ENCODE assay signal across 7 mouse cellular contexts in genomic region chr4:154637468-154638319, GRCm38 (mm10). TPM values are rescaled to one million over a fixed set of nuclear protein-coding genes. Genes with fewer than 3 reads are reported as not detected.
DNase-seq lines count a peak whose midpoint lies in the region; ATAC-seq lines count a peak whose summit lies in the region.

No protein-coding gene starts in this region.

- peak overlapping the region; percentile 95 for H3K9ac ChIP-seq in embryonic facial prominence, embryonic 12.5 days
- peak overlapping the region; percentile 14 for H3K9ac ChIP-seq in hindbrain, embryonic 15.5 days
- peak overlapping the region; percentile 78 for H3K9ac ChIP-seq in midbrain, embryonic 12.5 days (replicated peaks)

- no peaks in the 10 kb centered on the region; the same call in 1 of the 2 replicates for H3K4me1 ChIP-seq in brown adipose tissue, adult 24 weeks (ENCODE audit: control insufficient read depth, insufficient read depth, insufficient read length, low read length)
- peaks cover 61% of the 10 kb centered on the region for H3K4me1 ChIP-seq in embryonic facial prominence, embryonic 12.5 days
- peaks cover 32% of the 10 kb centered on the region for H3K4me1 ChIP-seq in hindbrain, embryonic 15.5 days (replicated peaks)
- peaks cover 78% of the 10 kb centered on the region for H3K4me1 ChIP-seq in midbrain, embryonic 12.5 days

- no peak for ATAC-seq in embryonic facial prominence, embryonic 12.5 days (ENCODE audit: insufficient number of reproducible peaks, insufficient read depth, low FRiP score, low TSS enrichment)
- ATAC-seq in hindbrain, embryonic 15.5 days (ENCODE audit: low FRiP score, low read depth), result no peak
- no peak for ATAC-seq in midbrain, embryonic 12.5 days (ENCODE audit: low FRiP score, low read depth)

- DNase-seq in urinary bladder, postnatal 14 days (ENCODE audit: low spot score), result no peak
- DNase-seq in frontal cortex, postnatal 14 days (ENCODE audit: low spot score in 2 of 2), result no peak
- DNase-seq in left cerebral cortex, postnatal 36 days (ENCODE audit: low spot score in 2 of 2), result no peak

- intact Hi-C loops in left cerebral cortex, postnatal 36 days (cut with DNase I), result loop anchor here (5.0 to 10.0 kb wide), 2 partner anchors 135 to 183 kb away; no protein-coding TSS in a partner anchor

- H3K4me3 ChIP-seq in brown adipose tissue, adult 24 weeks (ENCODE audit: insufficient read depth, low read depth, low read length), result peak overlapping the region; percentile 77
- peak overlapping the region; percentile 77 for H3K4me3 ChIP-seq in embryonic facial prominence, embryonic 12.5 days
- peak overlapping the region; percentile 42 for H3K4me3 ChIP-seq in hindbrain, embryonic 15.5 days
- H3K4me3 ChIP-seq in midbrain, embryonic 12.5 days, result peak overlapping the region; percentile 61

- H3K27ac ChIP-seq in brown adipose tissue, adult 24 weeks (replicated peaks; ENCODE audit: low read depth, low read length), result peak overlapping the region; percentile 84
- peak overlapping the region; percentile 97 for H3K27ac ChIP-seq in embryonic facial prominence, embryonic 12.5 days
- H3K27ac ChIP-seq in hindbrain, embryonic 15.5 days (replicated peaks), result peak overlapping the region; percentile 79
- H3K27ac ChIP-seq in midbrain, embryonic 12.5 days (replicated peaks), result no peak overlapping the region

- peak overlapping the region; percentile 85 for H3K4me2 ChIP-seq in embryonic facial prominence, embryonic 12.5 days (replicated peaks)
- peak overlapping the region; percentile 60 for H3K4me2 ChIP-seq in hindbrain, embryonic 15.5 days
- H3K4me2 ChIP-seq in midbrain, embryonic 12.5 days (replicated peaks), result peak overlapping the region; percentile 91

- H3K9me3 ChIP-seq in embryonic facial prominence, embryonic 12.5 days, result no peaks in the 10 kb centered on the region
- no peaks in the 10 kb centered on the region for H3K9me3 ChIP-seq in hindbrain, embryonic 15.5 days
- H3K9me3 ChIP-seq in midbrain, embryonic 12.5 days, result no peaks in the 10 kb centered on the region

- WGBS in embryonic facial prominence, embryonic 12.5 days, result under 1% methylated on average over 65 of the region's 73 CpGs
- 1% methylated on average over 65 of the region's 73 CpGs for WGBS in hindbrain, embryonic 15.5 days
- WGBS in midbrain, embryonic 12.5 days, result 1% methylated on average over 38 of the region's 73 CpGs

- H3K36me3 ChIP-seq in embryonic facial prominence, embryonic 12.5 days, result no peaks in the 10 kb centered on the region
- no peaks in the 10 kb centered on the region for H3K36me3 ChIP-seq in hindbrain, embryonic 15.5 days
- no peaks in the 10 kb centered on the region for H3K36me3 ChIP-seq in midbrain, embryonic 12.5 days

- peaks cover 60% of the 10 kb centered on the region for H3K27me3 ChIP-seq in embryonic facial prominence, embryonic 12.5 days
- H3K27me3 ChIP-seq in hindbrain, embryonic 15.5 days, result peaks cover 71% of the 10 kb centered on the region
- H3K27me3 ChIP-seq in midbrain, embryonic 12.5 days, result peaks cover 99% of the 10 kb centered on the region

RNA-seq across cellular contexts. Expression of gene Prdm16, which starts 1.0 kb away (rescaled TPM):
- polyA plus RNA-seq in brown adipose tissue, adult 24 weeks (2012; ENCODE audit: insufficient read depth, insufficient read length, missing spikeins), result 10.2 and 10.5 TPM in 2 replicates
- 41.5 and 45.7 TPM in 2 replicates for polyA plus RNA-seq in embryonic facial prominence, embryonic 12.5 days (2016; fragmentation: Nextera tagmentation; extraction: Ambion mirVana)
- polyA plus RNA-seq in hindbrain, embryonic 15.5 days (2015; fragmentation: Nextera tagmentation; extraction: Ambion mirVana), result 14.0 and 16.2 TPM in 2 replicates
- polyA plus RNA-seq in midbrain, embryonic 12.5 days (2016; fragmentation: Nextera tagmentation; extraction: Ambion mirVana), result 14.5 and 16.2 TPM in 2 replicates
- 1 to 10 TPM; 7.2 to 9.7 TPM for total RNA-seq in left cerebral cortex, postnatal 36 days (2021)

RNA-seq across cellular contexts. Expression of gene Actrt2, which starts 30.0 kb away (rescaled TPM):
- polyA plus RNA-seq in brown adipose tissue, adult 24 weeks (2012; ENCODE audit: insufficient read depth, insufficient read length, missing spikeins), result not detected in 2 replicates
- polyA plus RNA-seq in embryonic facial prominence, embryonic 12.5 days (2016; fragmentation: Nextera tagmentation; extraction: Ambion mirVana), result not detected in 2 replicates
- polyA plus RNA-seq in hindbrain, embryonic 15.5 days (2015; fragmentation: Nextera tagmentation; extraction: Ambion mirVana), result not detected in 2 replicates
- polyA plus RNA-seq in midbrain, embryonic 12.5 days (2016; fragmentation: Nextera tagmentation; extraction: Ambion mirVana), result not detected in 2 replicates
- total RNA-seq in left cerebral cortex, postnatal 36 days (2021), result not detected

Comparison
In these comparisons a context has a peak if more than half of its experiments do, and no peak if none do; other contexts are left out.
1. H3K9ac ChIP-seq: peak in every context shown above with its lines; median percentile 95 in embryonic facial prominence, embryonic 12.5 days; 78 in midbrain, embryonic 12.5 days; 14 in hindbrain, embryonic 15.5 days.